ENCODE assay signal across 21 mouse cellular contexts in the genomic region with DNA sequence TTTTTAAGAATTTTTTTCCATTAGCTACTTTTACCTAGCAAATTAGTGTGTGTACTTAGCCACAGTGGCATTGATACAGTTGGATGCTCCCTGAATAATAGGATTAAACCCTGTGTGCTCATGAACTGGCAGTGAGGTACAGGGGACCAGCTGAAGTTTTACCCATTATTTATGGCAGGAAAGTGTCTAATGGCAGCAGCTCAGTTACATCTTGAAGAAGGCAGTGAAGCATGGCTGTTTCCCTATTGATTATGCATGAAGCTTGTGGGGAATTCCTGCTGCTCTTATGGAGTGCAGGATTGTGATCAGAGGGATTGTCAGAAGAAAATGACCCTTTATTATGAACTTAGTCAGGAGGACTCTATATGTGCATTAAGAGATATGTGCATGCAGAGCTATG.
DNase-seq lines count a peak whose midpoint lies in the region; ATAC-seq lines count a peak whose summit lies in the region.
"Had no signal": no experiment of that assay in that cellular context is flagged by ENCODE, and none has a peak within 500 bp of the region (broad histone marks: within the 10 kb centered on the region; RNA-seq: fewer than 3 reads in every experiment).

No protein-coding gene starts in this region.

- no peaks in the 10 kb centered on the region for H3K9me3 ChIP-seq in midbrain, embryonic 11.5 days (ENCODE audit: control insufficient read depth, low read length)
- H3K9me3 ChIP-seq in midbrain, embryonic 16.5 days (replicated peaks; ENCODE audit: control insufficient read depth, low read length, poor library complexity, severe bottlenecking) = no peaks in the 10 kb centered on the region
- H3K9me3 ChIP-seq in neural tube, embryonic 12.5 days = no peaks in the 10 kb centered on the region
- H3K9me3 ChIP-seq: embryonic facial prominence, embryonic 12.5 days; G1E; heart, embryonic 13.5 days had no signal

- peak; percentile 64 for ATAC-seq in midbrain, embryonic 11.5 days (ENCODE audit: low FRiP score)
- no peak for ATAC-seq in midbrain, embryonic 16.5 days
- ATAC-seq in neural tube, embryonic 12.5 days (ENCODE audit: low FRiP score, low read depth) = 0 out of 2 replicates have a peak, but pooled peaks have one; percentile 48
- ATAC-seq: CD4-positive, CD25-positive, alpha-beta regulatory T cell, adult 4 months; forebrain, embryonic 16.5 days; hindbrain, embryonic 16.5 days had no signal

- no peaks in the 10 kb centered on the region for H3K36me3 ChIP-seq in midbrain, embryonic 11.5 days (ENCODE audit: control insufficient read depth, insufficient read depth, low read length)
- H3K36me3 ChIP-seq in midbrain, embryonic 16.5 days (ENCODE audit: control insufficient read depth, insufficient read depth, low read length) = no peaks in the 10 kb centered on the region
- H3K36me3 ChIP-seq in neural tube, embryonic 12.5 days = no peaks in the 10 kb centered on the region
- H3K36me3 ChIP-seq: embryonic facial prominence, embryonic 12.5 days; G1E; heart, embryonic 13.5 days had no signal

- no peak overlapping the region for H3K27ac ChIP-seq in midbrain, embryonic 11.5 days (ENCODE audit: low read depth, low read length)
- no peak overlapping the region for H3K27ac ChIP-seq in midbrain, embryonic 16.5 days (ENCODE audit: low read length)
- H3K27ac ChIP-seq in neural tube, embryonic 12.5 days = no peak overlapping the region
- H3K27ac ChIP-seq: embryonic facial prominence, embryonic 12.5 days; heart, embryonic 13.5 days had no signal

- no peak overlapping the region for H3K4me2 ChIP-seq in midbrain, embryonic 11.5 days
- H3K4me2 ChIP-seq in midbrain, embryonic 16.5 days (ENCODE audit: low read length) = no peak overlapping the region
- no peak overlapping the region for H3K4me2 ChIP-seq in neural tube, embryonic 12.5 days (replicated peaks)
- H3K4me2 ChIP-seq: embryonic facial prominence, embryonic 12.5 days; heart, embryonic 13.5 days had no signal

- no peaks in the 10 kb centered on the region for H3K27me3 ChIP-seq in midbrain, embryonic 11.5 days (ENCODE audit: control insufficient read depth, insufficient read depth, low read length)
- no peaks in the 10 kb centered on the region for H3K27me3 ChIP-seq in midbrain, embryonic 16.5 days (ENCODE audit: control insufficient read depth, insufficient read depth, low read depth, low read length)
- no peaks in the 10 kb centered on the region for H3K27me3 ChIP-seq in neural tube, embryonic 12.5 days (replicated peaks)
- H3K27me3 ChIP-seq: embryonic facial prominence, embryonic 12.5 days; heart, embryonic 13.5 days had no signal

- no peak overlapping the region for H3K4me3 ChIP-seq in midbrain, embryonic 11.5 days (ENCODE audit: low read depth, low read length)
- no peak overlapping the region for H3K4me3 ChIP-seq in midbrain, embryonic 16.5 days (ENCODE audit: low read depth, low read length)
- no peak overlapping the region for H3K4me3 ChIP-seq in neural tube, embryonic 12.5 days
- H3K4me3 ChIP-seq: embryonic facial prominence, embryonic 12.5 days; heart, embryonic 13.5 days had no signal

- no peak overlapping the region for H3K9ac ChIP-seq in midbrain, embryonic 11.5 days (ENCODE audit: low read length)
- no peak overlapping the region for H3K9ac ChIP-seq in midbrain, embryonic 16.5 days (ENCODE audit: low read depth, low read length)
- H3K9ac ChIP-seq in neural tube, embryonic 12.5 days = no peak overlapping the region
- H3K9ac ChIP-seq: embryonic facial prominence, embryonic 12.5 days; heart, embryonic 13.5 days had no signal

- peaks cover 3% of the 10 kb centered on the region for H3K4me1 ChIP-seq in midbrain, embryonic 11.5 days (ENCODE audit: control insufficient read depth, insufficient read depth, low read length)
- no peaks in the 10 kb centered on the region for H3K4me1 ChIP-seq in midbrain, embryonic 16.5 days (ENCODE audit: control insufficient read depth, insufficient read depth, low read length)
- H3K4me1 ChIP-seq in neural tube, embryonic 12.5 days = no peaks in the 10 kb centered on the region
- H3K4me1 ChIP-seq: embryonic facial prominence, embryonic 12.5 days; heart, embryonic 13.5 days had no signal

- DNase-seq in heart, adult 11 months = peak; percentile 43
- DNase-seq in heart, adult 18-20 months = no peak
- DNase-seq in midbrain, embryonic 11.5 days (ENCODE audit: low spot score, missing footprints) = no peak
- no peak for DNase-seq in neural tube, embryonic 10.5 days (ENCODE audit: extremely low spot score, low spot score)
- DNase-seq in urinary bladder, adult 2 months (ENCODE audit: low spot score) = no peak
- DNase-seq: adrenal gland, adult 8-10 months; adrenal gland, postnatal 36 days; B cell, adult 2 months; cerebellum, adult 11 months; cerebellum, adult 8-10 months; cerebellum, postnatal 14 days; gastrocnemius, postnatal 14 days; heart, postnatal 36 days had no signal
